ENCODE assay signal across 18 mouse cellular contexts in the genomic region with DNA sequence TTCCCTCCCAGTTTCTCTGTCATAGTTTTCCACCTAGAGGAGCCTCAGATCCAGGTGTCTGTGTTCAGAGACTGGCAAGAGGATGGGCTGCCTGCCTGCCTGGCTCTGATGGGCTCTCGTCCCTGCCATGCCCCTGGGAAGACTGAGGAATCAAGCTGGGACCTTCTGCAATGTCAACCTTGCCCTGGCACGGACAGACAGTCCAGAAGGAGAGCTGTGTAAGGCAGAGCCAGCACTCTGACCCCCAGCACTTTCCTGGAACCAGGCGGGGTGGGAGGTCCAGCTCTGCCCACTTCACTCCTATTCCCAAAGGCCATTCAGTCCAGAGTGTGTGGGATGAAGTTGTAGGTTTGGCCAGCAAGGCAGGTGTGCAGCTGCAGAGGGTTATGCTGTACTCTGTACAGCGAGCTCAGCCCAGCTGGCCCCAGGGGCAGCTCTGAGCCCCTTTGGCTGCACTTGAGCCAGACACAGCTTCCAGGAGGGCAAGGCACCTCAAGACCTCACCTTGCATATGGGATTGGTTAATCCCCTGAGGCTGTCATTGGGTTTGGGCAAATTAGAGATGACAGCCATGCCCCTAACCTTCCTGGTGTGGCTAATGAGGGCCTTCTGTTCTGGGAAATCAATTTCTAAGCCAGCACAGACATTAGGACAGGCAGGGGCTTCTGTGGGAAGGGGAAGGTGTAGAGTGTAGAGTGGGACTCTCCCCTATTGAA. TPM values are rescaled to one million over a fixed set of nuclear protein-coding genes. Genes with fewer than 3 reads are reported as not detected.
DNase-seq lines count a peak whose midpoint lies in the region; TF ChIP-seq lines count a peak whose summit lies in the region.
"Had no signal": no experiment of that assay in that cellular context is flagged by ENCODE, and none has a peak within 500 bp of the region (broad histone marks: within the 10 kb centered on the region; RNA-seq: fewer than 3 reads in every experiment).

No protein-coding gene starts in this region.

- H3K4me1 ChIP-seq in limb, embryonic 10.5 days = peaks cover 67% of the 10 kb centered on the region

- H3K9me3 ChIP-seq in limb, embryonic 10.5 days (replicated peaks) = no peaks in the 10 kb centered on the region
- H3K9me3 ChIP-seq: heart, embryonic 10.5 days; intestine, embryonic 15.5 days; midbrain, embryonic 12.5 days had no signal

- 64% methylated on average over 4 of the region's 4 CpGs for WGBS in limb, embryonic 10.5 days

- peaks cover 20% of the 10 kb centered on the region for H3K27me3 ChIP-seq in limb, embryonic 10.5 days (ENCODE audit: low read depth, poor library complexity, severe bottlenecking)
- H3K27me3 ChIP-seq: intestine, embryonic 15.5 days; midbrain, embryonic 12.5 days had no signal

- TF ChIP-seq CTCF in layer of hippocampus, adult 2 months (conservative IDR thresholded peaks at IDR 0.05) = no peak

- H3K27ac ChIP-seq in limb, embryonic 10.5 days = peak overlapping the region; percentile 59
- H3K27ac ChIP-seq in layer of hippocampus, adult 2 months = no peak overlapping the region
- H3K27ac ChIP-seq: heart, embryonic 10.5 days; intestine, embryonic 15.5 days; midbrain, embryonic 12.5 days had no signal

- H3K36me3 ChIP-seq in limb, embryonic 10.5 days = no peaks in the 10 kb centered on the region
- H3K36me3 ChIP-seq: heart, embryonic 10.5 days; intestine, embryonic 15.5 days; midbrain, embryonic 12.5 days had no signal

- DNase-seq in kidney, postnatal 25 days = peak; percentile 4 to 54
- no peak for DNase-seq in kidney, adult 18-20 months
- peak; percentile 58 for DNase-seq in cerebellum, adult 11 months
- DNase-seq in cerebellum, postnatal 10 days = peak; percentile 75 to 85
- peak; percentile 64 for DNase-seq in limb, embryonic 10.5 days (ENCODE audit: low spot score)
- no peak for DNase-seq in layer of hippocampus, adult 2 months (ENCODE audit: low spot score in 2 of 2)
- no peak for DNase-seq in thymus, postnatal 14 days
- no peak for DNase-seq in kidney, adult 11 months
- DNase-seq: adrenal gland, adult 8-10 months; embryo, embryonic 11 days; gastrocnemius, postnatal 10 days; liver, postnatal 0 days; thymus, adult 18-20 months had no signal

- H3K4me3 ChIP-seq in limb, embryonic 10.5 days = no peak overlapping the region
- no peak overlapping the region for H3K4me3 ChIP-seq in layer of hippocampus, adult 2 months
- H3K4me3 ChIP-seq: erythroblast, embryonic 14.5 days; heart, embryonic 10.5 days; intestine, embryonic 15.5 days; midbrain, embryonic 12.5 days had no signal

RNA-seq across cellular contexts. Expression of a gene that starts 47.2 kb away (rescaled TPM):
- 0.06 and 0.20 TPM in 2 replicates for polyA plus RNA-seq in limb, embryonic 10.5 days (2016; fragmentation: Nextera tagmentation; extraction: Ambion mirVana)
- 10 to 100 TPM; 92.6 to 93.1 TPM for total RNA-seq in layer of hippocampus, adult 2 months (2021)
- total RNA-seq: MEL had no signal
- polyA plus RNA-seq: erythroblast, embryonic 14.5 days; liver, postnatal 0 days had no signal

Comparison
In these comparisons a context has a peak if more than half of its experiments do, and no peak if none do; other contexts are left out.
1. DNase-seq: peak in kidney, postnatal 25 days (2 of 2), cerebellum, adult 11 months (single experiment), cerebellum, postnatal 10 days (2 of 2) and limb, embryonic 10.5 days (single experiment); none in kidney, adult 18-20 months (single experiment), layer of hippocampus, adult 2 months (0 of 2), thymus, postnatal 14 days (single experiment) and kidney, adult 11 months (single experiment).